Mouse (Mus musculus) ZHBTc4 (cell line): ENCODE data around the gene Ciapin1.
A peak's percentile ranks its signal among the peaks of the same experiment; 100 is the strongest.

Experiments
- DNase-seq: peaks from one replicate; pipeline ENCODE4 v3.0.0-alpha.2; 2011; ENCODE audit warnings: low read depth, low spot score

Ciapin1 gene

GRCm38 (mm10) chr8:94780491-94781154, 57.5 kb downstream of the Ciapin1 start:
- no peak for DNase-seq

- DNase-seq, result no peak
Measured at GRCm38 (mm10) chr8:94779534-94780294, 58.4 kb downstream of the Ciapin1 start.

GRCm38 (mm10) chr8:94778895-94779533, 59.1 kb downstream of the Ciapin1 start:
- no peak for DNase-seq

GRCm38 (mm10) chr8:94778473-94778872, 59.7 kb downstream of the Ciapin1 start:
- DNase-seq, result no peak

GRCm38 (mm10) chr8:94778036-94778435, 60.1 kb downstream of the Ciapin1 start:
- DNase-seq, result no peak

- DNase-seq, result no peak
Measured at GRCm38 (mm10) chr8:94776346-94776745, 61.8 kb downstream of the Ciapin1 start.

- no peak for DNase-seq
Measured at GRCm38 (mm10) chr8:94774601-94775000, 63.6 kb downstream of the Ciapin1 start.

GRCm38 (mm10) chr8:94773700-94774171, 64.4 kb downstream of the Ciapin1 start:
- DNase-seq, result no peak

GRCm38 (mm10) chr8:94773048-94773447, 65.1 kb downstream of the Ciapin1 start:
- no peak for DNase-seq

- peak; percentile 95 for DNase-seq
Measured at GRCm38 (mm10) chr8:94771941-94772670, 66.1 kb downstream of the Ciapin1 start, which contains the start of gene Cx3cl1. TSS of gene Cx3cl1 (plus strand) at chr8:94772009.

GRCm38 (mm10) chr8:94770945-94771344, 67.2 kb downstream of the Ciapin1 start:
- DNase-seq, result no peak
